Mouse (Mus musculus) small intestine, adult 2 months (tissue): ENCODE measurements around the gene 1110002E22Rik.

Experiments
- CTCF ChIP-seq: fragments of 200-500 bp; IDR thresholded peaks from 2 replicates; pipeline ENCODE4 v1.5.1; 2012; ENCODE audit warnings: low read depth, mild to moderate bottlenecking, control low read depth, inconsistent platforms, low read length, moderate library complexity, mixed read lengths; ENCODE audit not compliant: insufficient replicate concordance, insufficient read length; ENCODE audit errors: extremely low read depth
- POLR2A ChIP-seq: fragments of 200-500 bp; IDR thresholded peaks from 2 replicates; pipeline ENCODE4 v1.6.1; 2012; ENCODE audit warnings: low read depth, mild to moderate bottlenecking, control low read depth, inconsistent platforms, low read length, moderate library complexity

- TF ChIP-seq POLR2A (no peak), CTCF (no peak)
These were observed 9.4 kb downstream of the 1110002E22Rik start for GRCm38 (mm10) chr3:138074214-138074613.
